Mouse (Mus musculus): ENCODE data around the gene Sftpa1. TPM values are rescaled to one million over a fixed set of nuclear protein-coding genes. Genes with fewer than 3 reads are reported as not detected.

Gene Sftpa1
- polyA plus RNA-seq (2015; fragmentation: Nextera tagmentation; extraction: Ambion mirVana), result 0.02 and 0.14 TPM in 2 replicates

GRCm38 (mm10) chr14:41131540-41131939 is at the start of gene Sftpa1:
Sftpa1 (plus strand) TSS chr14:41131782.
- WGBS (ENCODE audit: insufficient replicate concordance), result 58% methylated on average over 7 of the region's 7 CpGs
- Histone ChIP-seq H3K9ac (no peak within 1 kb of the TSS), H3K9me3 (replicated peaks) (no peaks in the 10 kb centered on the region), H3K4me3 (replicated peaks) (no peak within 1 kb of the TSS), H3K4me1 (replicated peaks) (no peaks in the 10 kb centered on the region), H3K27me3 (no peaks in the 10 kb centered on the region), H3K4me2 (no peak within 1 kb of the TSS), H3K27ac (replicated peaks) (no peak within 1 kb of the TSS), H3K36me3 (replicated peaks) (no peaks in the 10 kb centered on the region)
- ATAC-seq (ENCODE audit: insufficient read depth), result no peak

- 58% methylated on average over 2 of the region's 2 CpGs for WGBS (ENCODE audit: insufficient replicate concordance)
- Histone ChIP-seq H3K27ac (replicated peaks) (no peak overlapping the region), H3K27me3 (no peaks in the 10 kb centered on the region), H3K4me2 (no peak overlapping the region), H3K9ac (no peak overlapping the region), H3K36me3 (replicated peaks) (no peaks in the 10 kb centered on the region), H3K4me3 (replicated peaks) (no peak overlapping the region), H3K9me3 (replicated peaks) (no peaks in the 10 kb centered on the region), H3K4me1 (replicated peaks) (no peaks in the 10 kb centered on the region)
- ATAC-seq (ENCODE audit: insufficient read depth), result no peak
Observed at GRCm38 (mm10) chr14:41082408-41082807, 49.2 kb upstream of the Sftpa1 start.

GRCm38 (mm10) chr14:41087509-41087908 is 44.1 kb upstream of the Sftpa1 start:
- ATAC-seq (ENCODE audit: insufficient read depth), result no peak
- no peak overlapping the region for H3K4me3 ChIP-seq (replicated peaks)
- H3K27me3 ChIP-seq, result no peaks in the 10 kb centered on the region
- H3K9me3 ChIP-seq (replicated peaks), result no peaks in the 10 kb centered on the region
- no peaks in the 10 kb centered on the region for H3K36me3 ChIP-seq (replicated peaks)
- H3K4me2 ChIP-seq, result no peak overlapping the region
- H3K9ac ChIP-seq, result no peak overlapping the region
- H3K27ac ChIP-seq (replicated peaks), result no peak overlapping the region
- WGBS (ENCODE audit: insufficient replicate concordance), result 56% methylated on average over 1 of the region's 1 CpGs
- no peaks in the 10 kb centered on the region for H3K4me1 ChIP-seq (replicated peaks)

GRCm38 (mm10) chr14:41090777-41091176 is 40.8 kb upstream of the Sftpa1 start:
- 39% methylated on average over 8 of the region's 8 CpGs for WGBS (ENCODE audit: insufficient replicate concordance)
- Histone ChIP-seq H3K4me3 (replicated peaks) (no peak overlapping the region), H3K27me3 (no peaks in the 10 kb centered on the region), H3K36me3 (replicated peaks) (no peaks in the 10 kb centered on the region), H3K9me3 (replicated peaks) (no peaks in the 10 kb centered on the region), H3K4me2 (no peak overlapping the region), H3K27ac (replicated peaks) (no peak overlapping the region), H3K9ac (no peak overlapping the region), H3K4me1 (replicated peaks) (no peaks in the 10 kb centered on the region)
- no peak for ATAC-seq (ENCODE audit: insufficient read depth)

DNA sequence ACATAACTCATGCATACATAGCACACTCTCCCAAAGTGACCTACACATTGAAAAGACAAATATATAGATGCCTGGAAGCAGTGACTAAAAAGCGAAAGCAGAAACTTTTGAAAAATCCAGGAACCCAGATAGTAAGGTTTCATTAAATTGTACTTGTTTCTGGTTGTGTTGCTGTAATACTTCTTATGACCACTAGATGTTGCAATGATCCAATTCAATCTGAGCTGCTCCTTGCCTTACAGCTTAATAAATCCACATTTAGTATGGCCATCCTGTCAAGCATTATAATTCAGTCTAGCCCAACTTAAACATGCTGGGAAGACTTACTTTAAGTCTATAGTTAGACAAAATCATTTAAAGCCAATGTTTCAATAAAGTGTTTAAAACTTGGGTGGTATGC is 37.5 kb upstream of the Sftpa1 start:
- 21% methylated on average over 1 of the region's 1 CpGs for WGBS (ENCODE audit: insufficient replicate concordance)
- no peak for ATAC-seq (ENCODE audit: insufficient read depth)
- Histone ChIP-seq H3K4me1 (replicated peaks) (no peaks in the 10 kb centered on the region), H3K9ac (no peak overlapping the region), H3K27ac (replicated peaks) (no peak overlapping the region), H3K27me3 (no peaks in the 10 kb centered on the region), H3K4me2 (no peak overlapping the region), H3K4me3 (replicated peaks) (no peak overlapping the region), H3K9me3 (replicated peaks) (no peaks in the 10 kb centered on the region), H3K36me3 (replicated peaks) (no peaks in the 10 kb centered on the region)

- no peak overlapping the region for H3K27ac ChIP-seq (replicated peaks)
- H3K4me3 ChIP-seq (replicated peaks), result no peak overlapping the region
- H3K4me2 ChIP-seq, result no peak overlapping the region
- no peaks in the 10 kb centered on the region for H3K9me3 ChIP-seq (replicated peaks)
- no peaks in the 10 kb centered on the region for H3K36me3 ChIP-seq (replicated peaks)
- no peak overlapping the region for H3K9ac ChIP-seq
- H3K27me3 ChIP-seq, result no peaks in the 10 kb centered on the region
- ATAC-seq (ENCODE audit: insufficient read depth), result no peak
- WGBS (ENCODE audit: insufficient replicate concordance), result 60% methylated on average over 3 of the region's 3 CpGs
- H3K4me1 ChIP-seq (replicated peaks), result no peaks in the 10 kb centered on the region
Observed at GRCm38 (mm10) chr14:41096296-41096860, 35.2 kb upstream of the Sftpa1 start.

- Histone ChIP-seq H3K4me3 (replicated peaks) (no peak overlapping the region), H3K4me2 (no peak overlapping the region), H3K9me3 (replicated peaks) (no peaks in the 10 kb centered on the region), H3K9ac (no peak overlapping the region), H3K36me3 (replicated peaks) (no peaks in the 10 kb centered on the region), H3K27me3 (no peaks in the 10 kb centered on the region), H3K27ac (replicated peaks) (no peak overlapping the region), H3K4me1 (replicated peaks) (no peaks in the 10 kb centered on the region)
- no peak for ATAC-seq (ENCODE audit: insufficient read depth)
- 63% methylated on average over 1 of the region's 1 CpGs for WGBS (ENCODE audit: insufficient replicate concordance)
Observed at GRCm38 (mm10) chr14:41098726-41099125, 32.9 kb upstream of the Sftpa1 start.

- WGBS (ENCODE audit: insufficient replicate concordance), result 45% methylated on average over 3 of the region's 3 CpGs
- no peak overlapping the region for H3K27ac ChIP-seq (replicated peaks)
Observed at GRCm38 (mm10) chr14:41100712-41101111, 30.9 kb upstream of the Sftpa1 start.

GRCm38 (mm10) chr14:41101242-41101641 is 30.3 kb upstream of the Sftpa1 start:
- Histone ChIP-seq H3K9me3 (replicated peaks) (no peaks in the 10 kb centered on the region), H3K27ac (replicated peaks) (no peak overlapping the region), H3K36me3 (replicated peaks) (no peaks in the 10 kb centered on the region), H3K4me1 (replicated peaks) (no peaks in the 10 kb centered on the region), H3K9ac (no peak overlapping the region), H3K4me2 (no peak overlapping the region), H3K4me3 (replicated peaks) (no peak overlapping the region), H3K27me3 (no peaks in the 10 kb centered on the region)
- WGBS (ENCODE audit: insufficient replicate concordance), result 52% methylated on average over 5 of the region's 5 CpGs
- no peak for ATAC-seq (ENCODE audit: insufficient read depth)

More at GRCm38 (mm10) chr14:41100712-41101111, 30.9 kb upstream of the Sftpa1 start:
- no peaks in the 10 kb centered on the region for H3K9me3 ChIP-seq (replicated peaks)
- H3K27me3 ChIP-seq, result no peaks in the 10 kb centered on the region
- no peak overlapping the region for H3K4me2 ChIP-seq
- no peaks in the 10 kb centered on the region for H3K4me1 ChIP-seq (replicated peaks)
- H3K4me3 ChIP-seq (replicated peaks), result no peak overlapping the region
- H3K36me3 ChIP-seq (replicated peaks), result no peaks in the 10 kb centered on the region
- no peak for ATAC-seq (ENCODE audit: insufficient read depth)
- no peak overlapping the region for H3K9ac ChIP-seq

GRCm38 (mm10) chr14:41102269-41102668 is 29.3 kb upstream of the Sftpa1 start:
- no peak for ATAC-seq (ENCODE audit: insufficient read depth)
- Histone ChIP-seq H3K4me3 (replicated peaks) (no peak overlapping the region), H3K4me2 (no peak overlapping the region), H3K27ac (replicated peaks) (no peak overlapping the region), H3K9me3 (replicated peaks) (no peaks in the 10 kb centered on the region), H3K4me1 (replicated peaks) (no peaks in the 10 kb centered on the region), H3K27me3 (no peaks in the 10 kb centered on the region), H3K9ac (no peak overlapping the region), H3K36me3 (replicated peaks) (no peaks in the 10 kb centered on the region)
- WGBS (ENCODE audit: insufficient replicate concordance), result 36% methylated on average over 2 of the region's 2 CpGs

- peak within 1 kb of the TSS; percentile 26 for H3K27ac ChIP-seq (replicated peaks)
- H3K9me3 ChIP-seq (replicated peaks), result no peaks in the 10 kb centered on the region
- H3K27me3 ChIP-seq, result no peaks in the 10 kb centered on the region
- peak within 1 kb of the TSS; percentile 26 for H3K4me3 ChIP-seq (replicated peaks)
- no peak within 1 kb of the TSS for H3K9ac ChIP-seq
- H3K36me3 ChIP-seq (replicated peaks), result no peaks in the 10 kb centered on the region
- peak; percentile 93 for ATAC-seq (ENCODE audit: insufficient read depth)
- 55% methylated on average over 10 of the region's 10 CpGs for WGBS (ENCODE audit: insufficient replicate concordance)
- H3K4me2 ChIP-seq, result peak within 1 kb of the TSS; percentile 31; the same call in 1 of the 2 replicates
- no peaks in the 10 kb centered on the region for H3K4me1 ChIP-seq (replicated peaks)
Observed at GRCm38 (mm10) chr14:41104853-41105444, 26.6 kb upstream of the Sftpa1 start, which contains the start of gene Mat1a. Mat1a (plus strand) TSS chr14:41105035.
